Mouse (Mus musculus): ENCODE data around the gene Gm29797.

- TF ChIP-seq CTCF (IDR thresholded peaks at IDR 0.05; ENCODE audit: insufficient read depth, low read depth, low read length): no peak
- TF ChIP-seq POLR2A (IDR thresholded peaks at IDR 0.05; ENCODE audit: insufficient read depth, low read depth, low read length): no peak
Measured at GRCm38 (mm10) chr2:181691083-181691482, 34.2 kb downstream of the Gm29797 start.
